Mouse (Mus musculus): ENCODE results near the gene Fchsd2.

Fchsd2 gene

DNA sequence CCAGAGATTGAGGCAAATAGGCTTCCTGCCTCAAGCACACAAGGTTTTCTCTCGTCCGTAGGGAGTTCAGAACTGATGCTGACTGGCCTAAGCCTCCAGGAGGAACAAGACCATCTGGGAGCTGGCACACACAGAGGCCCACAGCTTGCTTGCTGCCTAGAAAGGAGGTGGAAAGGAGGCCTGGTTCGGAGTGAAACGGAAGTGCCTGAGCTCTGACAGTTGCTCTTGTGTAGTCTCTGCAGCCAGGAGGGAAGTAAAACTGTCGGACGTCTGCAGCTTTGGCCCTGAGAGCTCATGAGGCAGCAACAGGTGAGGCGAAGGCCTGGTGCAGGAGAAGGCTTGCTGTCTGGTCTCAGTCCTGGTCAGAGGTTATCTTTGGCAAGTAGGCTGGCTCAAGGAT lies at the start of gene Fchsd2:
Fchsd2 (plus strand) TSS at position 246 of the 400 bp plus-strand sequence.
- DNase-seq (ENCODE audit: low spot score) = no peak

DNA sequence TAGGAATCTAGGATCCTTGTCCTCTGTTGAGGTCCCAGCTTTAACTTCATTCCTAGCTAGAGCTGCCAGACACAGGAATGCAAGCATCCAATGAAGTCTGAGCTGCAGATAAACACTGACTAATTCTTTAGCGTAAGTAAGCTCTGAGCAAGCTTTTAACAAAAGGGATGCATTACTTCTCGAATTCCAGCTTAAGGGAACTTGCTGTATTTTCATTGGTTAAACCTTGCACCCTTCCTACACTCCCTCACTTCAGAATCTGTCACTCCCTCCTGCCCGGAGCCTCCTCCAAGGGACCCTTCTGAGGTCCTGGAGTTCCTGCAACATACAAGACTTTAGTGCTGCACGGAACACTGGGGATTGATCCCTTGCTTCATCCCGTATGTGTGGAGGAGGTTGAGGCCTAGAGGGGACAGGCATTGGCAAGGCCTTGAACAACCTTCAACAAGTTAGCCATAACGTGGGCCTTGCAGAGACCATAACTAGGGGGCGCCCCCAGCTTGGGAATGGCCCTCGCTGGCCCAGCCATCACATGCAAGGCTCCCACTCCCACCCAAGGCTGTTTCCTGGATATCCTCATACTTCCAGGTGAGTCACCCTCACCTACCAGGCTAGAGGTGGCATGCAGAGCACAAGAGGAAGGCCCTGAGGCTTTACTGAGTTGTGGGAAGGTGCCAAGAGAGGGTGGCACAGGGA lies 48.7 kb upstream of the Fchsd2 start:
- DNase-seq (ENCODE audit: low spot score) = no peak

DNA sequence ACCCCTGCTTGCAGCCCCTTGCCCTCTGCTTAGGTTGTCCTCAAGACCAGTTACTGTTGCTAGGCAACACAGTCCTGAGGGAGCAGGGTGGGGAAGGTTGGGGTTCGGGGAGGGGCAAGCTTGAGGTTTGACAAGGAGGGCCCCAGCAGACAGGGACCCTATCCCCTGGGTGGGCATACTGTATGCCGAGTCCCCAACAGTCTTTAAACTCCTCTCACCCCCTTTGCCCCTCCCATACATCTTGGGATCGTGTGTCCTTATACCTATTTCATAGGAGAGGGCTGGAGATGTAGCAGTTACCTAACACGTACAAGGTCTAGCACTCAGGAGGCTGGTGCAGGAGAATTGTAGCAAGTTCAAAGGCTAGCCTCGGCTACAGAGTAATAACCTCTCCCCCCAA lies 44.4 kb upstream of the Fchsd2 start:
- DNase-seq (ENCODE audit: low spot score) = no peak

DNA sequence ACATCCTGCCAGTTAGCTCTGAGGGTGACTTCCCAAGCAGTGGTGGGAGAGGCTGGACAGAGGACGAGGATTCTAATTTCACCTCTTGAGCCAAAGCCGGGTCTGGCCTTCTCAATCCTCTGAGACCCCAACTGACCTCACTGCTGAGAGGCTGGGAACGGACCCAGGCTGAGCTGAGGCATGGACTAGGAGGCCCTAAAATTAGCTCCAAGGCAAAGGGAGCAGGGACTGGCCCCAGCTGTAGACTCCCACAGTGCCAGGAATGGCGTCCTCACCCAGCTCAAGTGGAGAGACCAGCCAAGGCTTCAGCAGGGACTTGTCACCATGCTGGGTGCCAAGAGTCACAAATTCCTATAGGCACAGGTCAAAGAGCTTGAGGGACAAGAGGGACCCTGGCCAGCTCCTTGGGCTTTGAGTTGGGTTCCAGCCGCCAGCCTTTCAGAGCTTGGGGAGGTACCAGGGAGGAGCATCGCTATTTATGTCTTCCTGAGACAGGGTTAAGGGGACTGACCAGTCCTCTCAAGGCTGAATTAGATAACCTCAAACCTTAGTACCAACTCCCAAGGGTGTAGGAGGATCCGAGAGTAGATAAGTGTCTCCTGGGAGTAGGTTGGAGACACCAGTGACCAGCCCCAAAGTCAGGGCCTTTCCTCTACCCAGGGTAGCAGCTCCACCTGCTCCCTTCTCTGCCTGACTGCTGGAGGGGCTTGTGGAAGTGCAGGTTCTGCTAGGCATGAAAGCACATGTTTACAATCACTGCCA lies 43.2 kb upstream of the Fchsd2 start:
- DNase-seq (ENCODE audit: low spot score) = no peak

DNA sequence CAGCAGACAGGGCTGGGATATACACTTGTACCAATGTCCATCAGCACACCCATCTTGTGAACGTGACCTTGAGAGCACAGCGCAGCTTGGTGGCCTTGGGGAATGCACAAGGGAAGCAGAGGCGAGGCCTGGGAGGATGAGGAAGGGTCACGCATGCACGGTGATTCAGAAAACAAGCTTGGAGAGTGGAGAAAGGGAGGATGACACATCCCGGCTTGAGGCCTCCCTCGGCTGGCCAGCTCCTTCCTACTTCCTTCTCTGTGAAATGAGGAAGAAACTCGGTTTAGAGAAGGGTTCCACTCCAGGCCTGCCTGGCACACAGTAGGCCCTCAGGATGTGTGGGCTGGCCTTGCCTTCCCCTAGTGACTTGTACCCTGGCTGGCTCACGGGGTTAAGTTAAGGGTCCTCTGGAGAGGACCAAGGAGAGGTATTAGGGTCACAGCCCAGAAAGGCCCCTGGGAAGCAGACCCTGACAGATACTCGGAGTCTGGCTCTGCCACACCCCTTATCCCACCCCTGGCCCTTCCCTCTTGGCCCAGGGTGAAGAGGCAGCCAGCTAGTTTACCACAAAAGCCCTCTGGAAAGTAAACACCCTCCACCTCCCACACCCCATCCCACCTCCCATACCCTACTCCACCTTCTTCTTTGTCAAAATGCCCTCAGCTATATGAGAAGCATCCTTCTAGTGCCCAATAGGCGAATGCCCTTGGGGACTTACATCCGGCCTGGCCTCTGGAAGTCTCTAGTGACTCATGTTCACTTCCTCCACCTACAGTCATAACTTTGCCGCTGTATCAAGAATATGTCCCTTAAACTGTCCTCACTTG lies 41.7 kb upstream of the Fchsd2 start:
- DNase-seq (ENCODE audit: low spot score) = no peak

DNA sequence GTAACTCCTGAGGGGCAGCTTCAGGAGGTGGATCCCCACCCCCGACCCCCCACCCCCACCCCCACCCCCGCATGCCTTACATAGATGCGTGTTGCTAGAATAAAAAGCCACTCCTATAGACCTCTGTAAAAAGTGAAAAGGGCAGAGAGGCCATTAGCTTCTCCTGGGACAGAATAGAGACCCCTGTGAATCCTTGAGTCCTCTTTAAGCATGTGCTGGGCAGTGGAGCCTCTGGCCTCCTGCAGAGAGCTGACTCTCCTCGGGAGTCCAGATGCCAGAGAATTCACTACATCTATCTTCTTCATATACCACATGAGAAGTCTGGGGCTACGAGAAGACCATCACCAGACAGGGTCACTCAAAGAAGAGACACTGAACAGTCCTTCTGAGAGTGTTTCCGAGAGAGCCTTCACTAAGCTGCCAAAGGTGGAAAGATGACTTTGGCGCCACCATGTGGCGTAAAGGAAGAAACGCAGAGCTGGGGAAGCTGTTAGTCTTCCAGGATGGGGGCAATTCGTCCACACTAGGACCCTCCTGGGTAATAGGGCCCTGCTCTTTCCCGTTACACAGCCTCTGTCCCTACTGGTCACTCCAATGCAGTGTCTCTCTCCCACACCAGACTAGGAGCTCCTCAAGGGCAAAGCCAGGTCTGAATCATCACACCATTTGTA lies 41.0 kb upstream of the Fchsd2 start:
- peak; percentile 66 for DNase-seq (ENCODE audit: low spot score)

DNA sequence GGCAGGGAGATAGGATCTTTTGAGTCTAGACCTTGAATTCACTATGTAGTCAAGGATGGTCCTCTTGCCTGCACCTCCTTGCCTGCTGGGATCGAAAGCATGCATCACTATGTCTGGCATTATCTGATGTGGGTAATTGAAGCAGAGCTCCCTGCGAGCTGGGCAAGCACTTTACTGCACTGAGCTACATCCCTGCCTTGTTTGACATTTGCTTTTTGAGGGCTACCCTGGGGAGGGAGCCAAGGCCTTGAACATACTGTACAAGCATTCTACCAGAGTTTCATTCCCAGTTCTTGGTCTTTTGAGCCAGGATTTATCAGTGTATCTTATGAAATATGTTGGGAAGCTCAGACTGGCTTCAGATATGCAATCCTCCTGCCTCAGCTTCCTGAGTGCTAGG lies 39.5 kb upstream of the Fchsd2 start:
- DNase-seq (ENCODE audit: low spot score) = no peak

DNA sequence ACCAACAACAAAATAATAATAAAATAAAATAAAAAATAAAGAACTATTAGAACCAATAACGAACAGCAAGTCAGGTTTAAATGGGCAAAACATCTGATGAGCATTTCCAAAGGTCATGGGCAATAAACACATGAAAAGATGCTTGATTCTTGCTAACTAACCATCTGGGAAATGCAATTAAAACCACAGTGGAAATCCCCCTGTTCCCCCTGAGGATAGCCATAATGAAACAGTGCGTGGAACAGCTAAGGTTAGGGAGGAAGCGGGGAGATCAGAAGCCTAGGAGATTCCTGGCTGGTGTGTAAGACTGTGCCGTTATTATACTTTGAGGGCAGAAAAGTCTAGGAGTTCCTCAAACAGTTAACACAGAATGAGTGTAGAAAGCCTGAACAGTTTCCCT lies 35.4 kb upstream of the Fchsd2 start:
- no peak for DNase-seq (ENCODE audit: low spot score)

DNA sequence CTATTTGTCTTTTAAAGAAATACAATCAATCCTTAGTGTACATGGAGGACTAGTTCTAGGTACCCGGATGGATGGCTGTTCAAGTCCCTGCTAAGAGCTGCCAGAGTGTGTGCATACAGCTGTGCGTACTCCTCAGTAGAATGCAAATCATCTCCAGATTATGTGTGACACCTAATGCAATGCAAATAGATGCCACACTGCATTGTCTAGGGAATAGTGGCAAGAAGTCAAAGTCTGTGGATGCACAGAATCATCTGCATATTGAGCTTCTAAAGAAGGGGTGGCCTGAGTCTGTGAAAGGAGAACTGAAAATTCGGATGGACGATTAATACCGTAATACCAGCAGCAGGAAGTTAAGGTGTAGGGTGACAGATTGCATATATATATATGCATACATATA lies 33.5 kb upstream of the Fchsd2 start:
- DNase-seq (ENCODE audit: low spot score) = no peak

DNA sequence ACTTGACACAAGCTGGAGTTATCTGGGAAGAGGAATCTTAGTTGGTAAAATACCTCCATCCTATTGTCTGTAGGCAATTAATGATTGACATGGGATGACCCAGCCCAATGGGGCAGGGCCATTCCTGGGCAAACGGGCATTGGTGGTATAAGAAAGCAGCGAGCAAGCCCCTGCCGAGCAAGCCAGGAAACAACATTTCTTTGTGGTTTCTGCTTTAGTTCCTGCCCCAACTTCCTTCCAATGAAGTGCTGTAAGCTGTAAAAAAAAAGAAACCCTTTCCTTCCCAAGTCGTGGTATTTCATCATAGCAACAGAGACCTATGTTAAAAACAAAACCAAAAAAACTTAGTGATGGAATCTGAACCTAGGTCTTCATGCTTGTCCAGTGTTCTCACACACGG lies 32.2 kb upstream of the Fchsd2 start:
- no peak for DNase-seq (ENCODE audit: low spot score)

DNA sequence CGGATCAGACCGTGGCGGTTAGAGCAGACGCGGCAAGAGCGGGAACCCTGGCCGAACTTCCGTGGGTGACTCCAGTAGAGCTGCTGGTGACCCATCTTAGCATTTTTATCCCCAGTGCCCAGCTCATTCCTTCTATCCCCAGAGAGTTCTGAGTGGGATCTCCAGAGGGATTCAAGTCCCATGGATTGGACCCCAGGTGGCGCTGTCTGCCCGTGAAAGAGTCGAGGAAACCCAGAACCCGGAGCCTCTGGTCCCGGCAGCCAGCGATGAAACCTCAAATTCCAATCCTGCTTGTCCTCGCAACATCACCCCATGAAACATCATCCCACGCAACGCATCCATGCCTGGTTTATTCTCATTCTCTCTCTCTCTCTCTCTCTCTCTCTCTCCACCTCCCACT lies 31.3 kb upstream of the Fchsd2 start:
- peak; percentile 93 for DNase-seq (ENCODE audit: low spot score)

DNA sequence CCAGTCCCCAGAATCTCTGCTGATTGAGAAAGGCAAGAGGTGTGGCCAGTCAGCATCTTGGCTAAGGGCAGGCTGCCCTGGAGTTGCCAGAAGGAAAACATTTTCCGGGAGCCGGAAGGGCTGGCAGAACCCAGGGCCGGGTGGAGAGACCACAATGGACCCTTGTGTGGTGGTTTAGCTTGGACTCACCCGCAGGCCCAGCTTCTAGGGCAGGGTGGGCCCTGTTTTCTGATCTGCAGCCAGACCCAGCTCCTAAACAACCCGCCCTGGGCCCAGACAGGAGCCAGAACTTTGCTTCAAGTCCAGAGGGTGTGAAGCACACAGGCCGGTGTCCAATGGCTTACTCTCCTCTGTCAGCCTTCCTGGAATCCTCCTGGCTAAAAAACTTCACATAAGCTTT lies 30.4 kb upstream of the Fchsd2 start:
- DNase-seq (ENCODE audit: low spot score) = no peak

DNA sequence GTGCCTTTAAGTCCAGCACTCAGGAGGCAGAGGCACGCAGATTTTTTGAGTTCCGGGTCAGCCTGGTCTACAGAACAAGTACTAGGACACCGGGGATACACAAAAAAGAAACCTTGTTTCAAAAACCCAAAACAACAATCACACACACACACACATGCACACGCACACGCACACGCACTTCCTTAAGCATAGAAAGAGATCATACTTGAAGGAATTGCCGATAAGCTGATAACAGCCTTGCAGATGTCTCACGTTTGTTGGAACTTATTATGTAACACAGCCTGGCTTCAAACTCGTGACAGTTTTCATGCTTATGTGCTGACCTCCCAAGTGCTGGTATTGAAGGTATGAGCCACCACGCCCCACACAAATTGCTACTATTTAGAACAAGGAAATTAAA lies 29.1 kb upstream of the Fchsd2 start:
- no peak for DNase-seq (ENCODE audit: low spot score)

DNA sequence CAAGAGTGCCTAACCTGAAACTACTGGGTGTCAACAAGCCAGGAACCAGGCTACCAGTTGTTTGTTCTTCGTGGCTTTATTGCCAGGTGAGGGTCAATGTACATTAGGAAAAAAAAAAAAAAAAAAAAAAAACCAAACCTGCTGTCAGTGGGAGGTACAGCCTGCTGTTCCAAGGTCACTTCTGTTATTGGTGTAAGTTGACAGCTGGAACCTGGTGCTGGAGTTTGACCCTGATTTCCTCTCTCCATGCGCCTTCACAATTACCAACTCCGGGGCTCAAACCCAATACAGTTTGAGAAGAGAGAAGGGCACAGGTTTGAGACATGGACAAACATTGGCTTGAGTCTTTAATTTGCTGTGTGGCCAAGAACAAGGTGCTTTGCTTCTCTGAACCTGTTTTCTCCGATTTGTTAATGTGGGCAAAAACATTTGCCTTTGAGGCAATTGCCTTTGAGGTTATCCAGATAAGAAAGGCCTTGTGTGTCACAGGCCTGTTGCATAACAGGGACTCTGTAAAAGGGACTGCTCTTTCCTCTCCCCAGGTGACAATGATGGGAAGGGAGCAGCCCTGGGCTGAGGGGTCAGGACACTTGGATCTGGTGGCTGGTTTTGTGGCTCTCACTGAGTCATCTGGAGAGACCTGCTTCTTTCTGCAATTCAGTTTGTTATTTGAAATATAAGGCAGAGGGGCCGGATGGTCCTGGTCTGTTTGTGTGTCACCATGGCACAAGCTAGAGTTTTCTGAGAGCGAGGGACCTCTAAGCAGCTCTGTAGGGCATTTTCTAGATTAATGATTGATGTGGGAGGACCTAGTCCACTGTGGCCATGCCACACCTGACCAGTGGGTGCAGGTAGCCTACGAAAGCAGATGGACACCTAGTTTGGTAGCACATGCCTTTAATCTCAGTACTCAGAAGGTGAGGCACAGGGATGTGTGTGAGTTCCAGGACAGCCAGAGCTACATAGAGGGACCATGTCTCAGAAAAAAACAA lies 27.7 kb upstream of the Fchsd2 start:
- no peak for DNase-seq (ENCODE audit: low spot score)

DNA sequence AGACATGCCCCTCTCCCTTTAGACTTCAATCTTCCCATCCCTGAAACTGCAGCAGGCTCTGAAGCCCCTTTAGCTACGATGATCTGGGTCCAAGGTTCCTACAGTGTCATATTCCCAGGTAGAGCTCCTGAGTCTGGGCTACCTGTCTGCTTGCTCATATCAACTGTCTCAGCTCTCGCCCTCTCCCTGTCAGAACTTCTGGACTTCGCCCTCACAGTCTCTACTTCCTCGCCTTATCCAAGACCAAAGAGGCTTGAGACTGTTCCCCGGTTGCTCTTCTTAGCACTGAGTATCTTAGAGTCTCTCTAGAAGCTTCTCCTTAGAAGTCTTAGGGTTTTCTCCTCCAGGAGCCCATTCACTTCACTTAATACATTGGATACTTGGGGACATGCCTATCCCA lies 26.7 kb upstream of the Fchsd2 start:
- no peak for DNase-seq (ENCODE audit: low spot score)

DNA sequence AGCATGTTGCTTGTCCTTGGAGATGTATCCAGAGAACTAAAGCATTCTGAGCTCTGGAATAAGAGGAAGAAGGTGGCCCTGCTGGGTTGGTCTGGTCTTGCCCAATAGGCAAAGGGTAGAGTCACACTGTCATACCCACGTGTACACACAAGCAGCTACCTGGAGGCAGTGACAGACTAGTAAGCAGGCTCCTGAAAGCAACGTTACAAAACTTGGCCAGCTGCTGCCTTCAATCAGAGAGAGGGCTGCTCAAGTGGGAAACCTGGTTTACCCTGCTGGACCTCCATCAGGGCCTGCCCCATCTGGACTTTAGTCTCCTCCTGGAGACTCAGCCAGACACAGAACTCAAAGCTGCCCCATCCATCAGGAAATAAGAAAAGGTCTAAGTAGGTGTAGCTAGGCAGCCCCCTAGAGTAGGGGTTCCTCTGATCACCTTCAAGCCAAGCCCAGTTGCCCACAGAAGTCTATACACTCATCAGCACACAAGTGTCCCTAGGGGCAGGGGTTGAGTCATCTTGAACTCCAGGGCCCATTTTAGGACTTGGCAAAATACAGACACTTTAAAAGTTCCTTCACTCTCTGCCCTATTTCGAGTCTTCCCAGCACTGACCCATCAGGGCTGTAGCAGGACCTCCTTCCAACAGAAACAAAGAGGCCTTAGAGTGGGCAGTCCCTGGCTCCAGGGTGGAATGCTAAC lies 25.9 kb upstream of the Fchsd2 start:
- DNase-seq (ENCODE audit: low spot score) = no peak

DNA sequence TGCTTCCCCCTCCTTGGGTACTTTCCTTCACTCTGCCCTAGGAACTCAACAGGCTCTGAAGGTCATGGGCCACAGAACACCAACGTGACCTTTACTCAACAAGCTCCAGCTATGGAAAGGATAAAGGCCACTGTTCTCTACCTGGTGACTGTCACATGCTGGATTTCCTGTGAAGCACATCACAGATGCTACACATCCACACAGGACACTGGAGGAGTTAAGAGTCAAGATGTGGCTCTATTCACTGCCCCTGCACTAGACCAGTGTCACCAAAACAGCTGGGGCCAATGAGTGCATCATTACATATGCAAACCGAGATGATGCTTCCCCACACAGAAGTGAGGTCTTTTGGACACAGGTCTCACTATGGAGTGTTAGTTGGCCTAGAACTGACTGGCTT lies 25.1 kb upstream of the Fchsd2 start:
- no peak for DNase-seq (ENCODE audit: low spot score)

DNA sequence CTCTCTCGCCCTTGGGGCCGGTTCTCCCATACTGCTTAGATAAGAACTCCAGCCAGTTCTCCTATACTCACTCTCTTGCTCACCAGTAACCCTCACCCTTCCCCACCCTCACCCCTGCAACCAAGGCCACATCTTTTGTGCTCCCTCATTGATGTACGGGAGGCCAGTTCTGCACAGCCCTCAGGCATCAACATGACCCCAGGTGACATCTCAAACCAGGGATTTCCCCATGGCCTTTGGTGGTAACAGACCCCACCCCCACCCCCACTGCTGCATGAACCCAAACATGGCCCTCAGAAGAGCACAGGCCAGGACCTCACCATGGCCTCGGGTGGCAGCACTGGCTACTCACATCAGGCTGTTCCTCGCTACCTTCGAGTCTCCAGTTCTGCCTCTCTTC lies 23.4 kb upstream of the Fchsd2 start:
- no peak for DNase-seq (ENCODE audit: low spot score)

DNA sequence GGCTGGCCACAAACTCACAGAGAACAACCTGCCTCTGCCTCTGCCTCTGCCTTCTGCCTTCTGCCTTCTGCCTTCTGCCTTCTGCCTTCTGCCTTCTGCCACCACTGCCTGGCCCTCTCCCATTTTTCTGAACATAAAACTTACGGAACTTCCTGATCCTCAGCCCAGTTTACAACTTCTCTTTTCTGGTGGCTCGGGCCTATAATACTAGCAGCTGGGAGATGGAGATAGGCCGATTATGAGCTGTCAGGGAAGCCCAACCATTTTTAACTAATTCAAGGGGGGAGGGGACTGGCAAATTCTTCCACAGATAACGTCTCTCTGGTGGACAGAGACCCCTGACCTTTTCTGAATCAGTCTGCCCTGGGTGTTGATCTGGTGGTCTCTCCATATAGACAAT lies 22.3 kb upstream of the Fchsd2 start:
- no peak for DNase-seq (ENCODE audit: low spot score)

DNA sequence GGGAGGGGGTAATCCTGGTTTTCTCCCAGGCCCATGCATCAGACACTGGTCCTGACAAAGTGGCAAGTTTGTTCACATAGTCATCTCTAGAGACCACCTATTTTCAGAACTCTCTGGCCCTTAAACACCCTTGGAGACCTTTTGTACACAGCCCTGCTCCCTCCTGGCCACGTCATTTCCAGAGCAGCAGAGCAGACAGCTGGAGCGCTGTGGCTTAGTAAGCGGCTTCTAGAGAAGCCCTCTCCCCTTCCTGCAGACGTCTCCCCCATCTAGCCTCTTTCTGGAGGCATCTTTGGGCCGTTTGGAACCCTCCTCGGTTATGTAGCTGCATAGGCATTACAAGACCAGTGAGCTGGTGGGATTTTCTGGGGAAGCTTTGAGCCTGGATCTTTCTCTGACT lies 21.6 kb upstream of the Fchsd2 start:
- DNase-seq (ENCODE audit: low spot score) = no peak
